Mouse (Mus musculus) neural tube, embryonic 10.5 days (tissue): ENCODE results near the gene Mt4.
A peak's percentile ranks its signal among the peaks of the same experiment; 100 is the strongest.
"Not testable (repeated sequence)": the region's sequence is repeated elsewhere in the genome, so short reads cannot be mapped to it uniquely, and the experiment has no call there.

ENCODE experiments used
- DNase-seq: peaks from one replicate; pipeline ENCODE4 v3.0.0-alpha.2; 2017; ENCODE audit warnings: low spot score; ENCODE audit errors: extremely low spot score

Gene Mt4

GRCm38 (mm10) chr8:94134601-94135000, 2.4 kb upstream of the Mt4 start:
- DNase-seq = not testable (repeated sequence)

GRCm38 (mm10) chr8:94135556-94135955, 1.4 kb upstream of the Mt4 start:
- no peak for DNase-seq

GRCm38 (mm10) chr8:94136192-94136591, 805 bp upstream of the Mt4 start:
- DNase-seq = no peak

- no peak for DNase-seq
Measured at GRCm38 (mm10) chr8:94140266-94140795, 3.3 kb downstream of the Mt4 start.

- no peak for DNase-seq
Measured at GRCm38 (mm10) chr8:94148236-94148635, 11.2 kb downstream of the Mt4 start.

- DNase-seq = no peak
Measured at GRCm38 (mm10) chr8:94150925-94151324, 13.9 kb downstream of the Mt4 start.

- DNase-seq = peak; percentile 53
Measured at GRCm38 (mm10) chr8:94152513-94153300, 15.7 kb downstream of the Mt4 start, which contains the start of gene Mt3. Mt3 (plus strand) TSS chr8:94152607.

GRCm38 (mm10) chr8:94153451-94153850, 16.5 kb downstream of the Mt4 start:
- no peak for DNase-seq

GRCm38 (mm10) chr8:94154537-94154936, 17.5 kb downstream of the Mt4 start:
- DNase-seq = no peak

GRCm38 (mm10) chr8:94156092-94156491, 19.1 kb downstream of the Mt4 start:
- DNase-seq = no peak

GRCm38 (mm10) chr8:94165772-94166171, 28.8 kb downstream of the Mt4 start:
- not testable (repeated sequence) for DNase-seq

GRCm38 (mm10) chr8:94167244-94167643, 30.2 kb downstream of the Mt4 start:
- DNase-seq = peak; percentile 96

- no peak for DNase-seq
Measured at GRCm38 (mm10) chr8:94169547-94169946, 32.5 kb downstream of the Mt4 start.

- DNase-seq = no peak
Measured at GRCm38 (mm10) chr8:94171321-94171755, 34.3 kb downstream of the Mt4 start.

- DNase-seq = peak; percentile 62
Measured at GRCm38 (mm10) chr8:94172075-94172808, 35.2 kb downstream of the Mt4 start, which contains the start of gene Mt2. Mt2 (plus strand) TSS chr8:94172664.

- peak; percentile 70 for DNase-seq
Measured at GRCm38 (mm10) chr8:94172809-94173732, 36.1 kb downstream of the Mt4 start.

GRCm38 (mm10) chr8:94173848-94174403, 36.9 kb downstream of the Mt4 start:
- no peak for DNase-seq

- no peak for DNase-seq
Measured at GRCm38 (mm10) chr8:94174619-94175213, 37.7 kb downstream of the Mt4 start.

GRCm38 (mm10) chr8:94177716-94178390, 40.9 kb downstream of the Mt4 start:
- peak; percentile 9 for DNase-seq
